Mouse (Mus musculus) hindbrain, postnatal 0 days (tissue): ENCODE results near the gene Rrh. TPM values are rescaled to one million over a fixed set of nuclear protein-coding genes. Genes with fewer than 3 reads are reported as not detected.
"Not testable (repeated sequence)": the region's sequence is repeated elsewhere in the genome, so short reads cannot be mapped to it uniquely, and the experiment has no call there.

Source experiments
- ATAC-seq: fragments of 200-750 bp; cut with Nextera tagmentation; 2 replicates; pipeline ENCODE4 v1.8.0; 2017; ENCODE audit warnings: mild to moderate bottlenecking, moderate TSS enrichment, moderate library complexity
- DNase-seq: peaks from one replicate; pipeline ENCODE4 v3.0.0-alpha.2; 2015; ENCODE audit warnings: low spot score
- H3K27ac ChIP-seq: fragments of 300-500 bp; sonication (generic); 2 replicates; pipeline ENCODE4 v1.5.1; 2014; ENCODE audit warnings: mild to moderate bottlenecking
- H3K27me3 ChIP-seq: fragments of 300-500 bp; sonication (generic); 2 replicates; pipeline ENCODE4 v1.6.1; 2014; ENCODE audit warnings: low read length, mixed read lengths; ENCODE audit not compliant: insufficient read depth
- H3K36me3 ChIP-seq: fragments of 300-500 bp; sonication (generic); 2 replicates; pipeline ENCODE4 v1.6.1; 2014; ENCODE audit warnings: low read length, mixed read lengths; ENCODE audit not compliant: insufficient read depth
- H3K4me1 ChIP-seq: fragments of 300-500 bp; sonication (generic); 2 replicates; pipeline ENCODE4 v1.6.1; 2014; ENCODE audit warnings: antibody characterized with exemption, low read length, mixed read lengths; ENCODE audit not compliant: insufficient read depth
- H3K4me2 ChIP-seq: fragments of 300-500 bp; sonication (generic); 2 replicates; pipeline ENCODE4 v1.6.1; 2014; ENCODE audit warnings: low read depth, mild to moderate bottlenecking, low read length, moderate library complexity, mixed read lengths
- H3K4me3 ChIP-seq: fragments of 300-500 bp; sonication (generic); 2 replicates; pipeline ENCODE4 v1.5.1; 2014; ENCODE audit warnings: low read length
- H3K9ac ChIP-seq: fragments of 300-500 bp; sonication (generic); replicated peaks from 2 replicates; pipeline ENCODE4 v1.6.1; 2014; ENCODE audit warnings: mild to moderate bottlenecking, low read length, moderate library complexity, mixed read lengths
- H3K9me3 ChIP-seq: fragments of 300-500 bp; sonication (generic); 2 replicates; pipeline ENCODE4 v1.6.1; 2016; ENCODE audit warnings: low read length, mixed read lengths
- CTCF ChIP-seq: IDR thresholded peaks from 2 replicates; pipeline ENCODE4 v1.5.1; 2016; ENCODE audit warnings: antibody characterized with exemption, control low read depth, low read depth
- WGBS: fragments of 180-500 bp; shearing (Covaris S2); extraction: QIAGEN DNeasy Blood & Tissue Kit; methylation state at CpG from one replicate; pipeline ENCODE4 v1.1.7; 2014; 5-methylcytosine and 5-hydroxymethylcytosine counted together
- polyA plus RNA-seq: library from polyadenylated mRNA; unstranded; fragments of >200 nt; fragmentation: Nextera tagmentation; extraction: Ambion mirVana; gene quantifications from 2 replicates; pipeline ENCODE4 v1.2.1, GENCODE M21; 2015
- total RNA-seq: library from RNA; depleted of rRNA; stranded (reverse); fragments of >200 nt; gene quantifications from 2 replicates; pipeline ENCODE4 v1.2.3, GENCODE M21; 2014

Rrh gene
- total and polyA plus RNA-seq, 2 experiments from 2014 or later, result 0.41 to 0.52 TPM

DNA sequence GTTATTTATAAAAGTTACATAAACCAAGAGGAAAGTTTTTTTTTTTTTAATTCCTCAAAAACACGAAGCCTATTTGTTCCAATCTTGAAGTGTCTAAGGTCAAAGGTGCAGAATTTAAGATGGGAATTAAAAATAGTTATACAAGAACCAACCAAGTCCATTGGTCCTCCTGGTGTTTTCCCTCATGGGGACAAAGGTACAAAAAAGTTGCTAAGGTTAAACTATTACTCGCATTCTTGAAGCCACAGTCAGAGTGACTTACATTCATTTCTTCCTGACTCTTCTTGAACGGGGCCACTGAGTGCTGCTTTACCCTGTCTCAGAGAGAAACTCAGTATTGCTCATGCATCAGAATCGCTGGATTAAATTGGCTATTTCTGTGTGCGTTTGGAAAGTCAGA is 25.0 kb downstream of the Rrh start:
- no peaks in the 10 kb centered on the region for H3K9me3 ChIP-seq
- no peak overlapping the region for H3K27ac ChIP-seq
- H3K27me3 ChIP-seq, result no peaks in the 10 kb centered on the region
- H3K36me3 ChIP-seq, result no peaks in the 10 kb centered on the region
- no peak for TF ChIP-seq CTCF
- ATAC-seq, result no peak
- DNase-seq, result no peak
- WGBS, result 83% methylated on average over 5 of the region's 5 CpGs
- H3K4me3 ChIP-seq, result no peak overlapping the region
- H3K9ac ChIP-seq, result no peak overlapping the region
- H3K4me1 ChIP-seq, result no peaks in the 10 kb centered on the region
- no peak overlapping the region for H3K4me2 ChIP-seq

DNA sequence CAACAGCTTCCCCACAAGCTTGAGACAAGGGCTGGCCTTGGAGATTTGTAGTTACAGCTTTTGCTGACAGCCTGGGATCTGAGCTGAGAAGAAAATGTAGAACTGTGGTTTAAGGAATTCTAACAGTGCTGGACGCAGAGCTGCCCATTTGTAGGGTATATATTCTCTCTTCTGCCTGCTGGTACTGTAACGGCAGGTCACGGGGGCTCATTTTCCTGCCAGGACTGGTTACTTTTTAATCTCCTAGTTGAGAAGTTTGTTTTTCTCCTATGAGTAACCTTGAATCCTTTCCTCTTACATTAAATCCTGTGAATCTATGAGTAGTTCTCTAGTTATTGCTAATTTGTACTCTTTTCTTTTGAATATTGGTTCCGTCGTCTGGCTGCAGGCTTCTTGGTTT is 28.6 kb downstream of the Rrh start:
- H3K9me3 ChIP-seq, result no peaks in the 10 kb centered on the region
- no peak for TF ChIP-seq CTCF
- no peaks in the 10 kb centered on the region for H3K36me3 ChIP-seq
- H3K27ac ChIP-seq, result no peak overlapping the region
- no peak overlapping the region for H3K9ac ChIP-seq
- H3K27me3 ChIP-seq, result no peaks in the 10 kb centered on the region
- no peak overlapping the region for H3K4me3 ChIP-seq
- H3K4me2 ChIP-seq, result no peak overlapping the region
- ATAC-seq, result no peak
- H3K4me1 ChIP-seq, result no peaks in the 10 kb centered on the region
- WGBS, result 88% methylated on average over 5 of the region's 5 CpGs
- DNase-seq, result no peak

DNA sequence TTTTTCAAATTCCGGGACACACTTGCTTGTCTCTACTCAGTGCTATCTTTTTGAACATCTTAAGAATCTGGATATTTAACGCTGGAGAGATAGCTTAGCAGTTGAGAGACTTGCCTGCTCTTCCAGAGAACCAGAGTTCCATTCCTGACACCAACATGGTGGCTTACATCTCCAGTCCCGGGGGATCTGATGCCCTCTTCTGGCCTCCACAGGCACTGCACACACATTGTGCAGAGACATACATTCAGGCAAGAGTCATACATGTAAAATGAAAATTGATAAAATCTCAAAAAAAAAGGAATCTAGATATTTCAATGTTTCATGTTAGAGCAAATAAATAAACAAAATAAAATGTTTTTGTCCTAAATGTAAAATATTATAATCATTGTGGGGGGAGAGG is 39.6 kb downstream of the Rrh start:
- Histone ChIP-seq H3K27me3 (no peaks in the 10 kb centered on the region), H3K36me3 (no peaks in the 10 kb centered on the region), H3K27ac (no peak overlapping the region), H3K4me2 (no peak overlapping the region), H3K4me3 (no peak overlapping the region), H3K9ac (no peak overlapping the region), H3K4me1 (no peaks in the 10 kb centered on the region), H3K9me3 (no peaks in the 10 kb centered on the region)
- WGBS, result 94% methylated on average over 3 of the region's 3 CpGs
- no peak for DNase-seq
- no peak for ATAC-seq
- TF ChIP-seq CTCF, result 0 out of 2 replicates have a peak, but pooled peaks have one; percentile 13

DNA sequence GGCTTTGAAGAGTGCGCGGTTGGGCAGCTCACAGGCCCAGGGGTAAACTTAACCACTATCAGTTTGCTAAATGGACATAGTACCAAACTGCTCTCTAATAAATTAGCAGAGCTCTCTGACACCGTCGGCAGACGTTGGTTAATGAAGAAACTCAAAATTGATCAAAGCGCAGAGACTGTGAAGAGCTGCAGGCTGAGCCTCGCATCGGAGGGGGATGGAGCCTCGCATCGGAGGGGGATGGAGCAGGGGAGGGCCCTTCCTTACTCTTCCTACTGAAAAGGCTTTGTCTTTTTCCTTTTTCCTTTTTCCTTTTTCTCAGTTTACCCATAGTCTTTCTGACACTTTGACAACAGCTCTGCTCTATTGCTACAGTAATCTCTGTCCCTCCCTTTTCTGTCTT is 41.0 kb downstream of the Rrh start:
- no peak overlapping the region for H3K4me3 ChIP-seq
- H3K4me1 ChIP-seq, result no peaks in the 10 kb centered on the region
- 44% methylated on average over 10 of the region's 10 CpGs for WGBS
- DNase-seq (no peak), ATAC-seq (0 out of 2 replicates have a peak, but pooled peaks have one; percentile 27)
- no peaks in the 10 kb centered on the region for H3K9me3 ChIP-seq
- no peak overlapping the region for H3K27ac ChIP-seq
- H3K36me3 ChIP-seq, result no peaks in the 10 kb centered on the region
- TF ChIP-seq CTCF, result no peak
- H3K27me3 ChIP-seq, result no peaks in the 10 kb centered on the region
- H3K9ac ChIP-seq, result no peak overlapping the region
- H3K4me2 ChIP-seq, result no peak overlapping the region

GRCm38 (mm10) chr3:129771210-129771609 is 51.2 kb downstream of the Rrh start:
- TF ChIP-seq CTCF, result no peak
- WGBS, result 88% methylated on average over 6 of the region's 6 CpGs
- no peaks in the 10 kb centered on the region for H3K9me3 ChIP-seq
- no peak overlapping the region for H3K4me3 ChIP-seq
- no peak overlapping the region for H3K4me2 ChIP-seq
- DNase-seq, result no peak
- H3K4me1 ChIP-seq, result no peaks in the 10 kb centered on the region
- H3K27me3 ChIP-seq, result no peaks in the 10 kb centered on the region
- H3K27ac ChIP-seq, result no peak overlapping the region
- no peak overlapping the region for H3K9ac ChIP-seq
- no peaks in the 10 kb centered on the region for H3K36me3 ChIP-seq
- no peak for ATAC-seq

GRCm38 (mm10) chr3:129766971-129767794 is 55.2 kb downstream of the Rrh start:
- no peaks in the 10 kb centered on the region for H3K27me3 ChIP-seq
- 85% methylated on average over 10 of the region's 10 CpGs for WGBS
- H3K4me2 ChIP-seq, result no peak overlapping the region
- no peaks in the 10 kb centered on the region for H3K9me3 ChIP-seq
- no peak overlapping the region for H3K27ac ChIP-seq
- no peaks in the 10 kb centered on the region for H3K4me1 ChIP-seq
- DNase-seq (no peak), ATAC-seq (no peak)
- no peaks in the 10 kb centered on the region for H3K36me3 ChIP-seq
- no peak for TF ChIP-seq CTCF
- H3K9ac ChIP-seq, result no peak overlapping the region
- no peak overlapping the region for H3K4me3 ChIP-seq

DNA sequence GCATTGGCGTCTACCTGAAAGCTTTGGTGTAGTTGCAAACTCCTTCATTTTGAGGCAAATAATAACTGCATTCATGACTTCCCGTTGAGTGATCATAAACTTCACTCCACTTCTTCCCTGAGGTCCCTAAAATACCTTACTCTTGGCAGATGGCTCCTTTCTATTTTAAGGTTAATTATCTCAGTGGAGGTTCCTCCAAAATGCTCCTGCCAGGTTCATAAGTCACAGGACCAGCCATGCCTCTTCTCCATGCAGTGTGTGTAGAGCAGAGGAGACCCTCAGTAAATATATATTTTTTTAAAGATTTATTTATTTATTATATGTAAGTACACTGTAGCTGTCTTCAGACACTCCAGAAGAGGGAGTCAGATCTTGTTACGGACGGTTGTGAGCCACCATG is 56.3 kb downstream of the Rrh start:
- WGBS, result 78% methylated on average over 4 of the region's 4 CpGs

GRCm38 (mm10) chr3:129757599-129757998 is 64.8 kb downstream of the Rrh start:
- not testable (repeated sequence) for DNase-seq, H3K4me3 ChIP-seq, H3K27ac ChIP-seq, H3K27me3 ChIP-seq, H3K9ac ChIP-seq, H3K4me1 ChIP-seq, H3K9me3 ChIP-seq, H3K36me3 ChIP-seq, ATAC-seq, H3K4me2 ChIP-seq
- 79% methylated on average over 1 of the region's 1 CpGs for WGBS

More for the DNA sequence above, 56.3 kb downstream of the Rrh start:
- H3K4me1 ChIP-seq, result no peaks in the 10 kb centered on the region
- H3K9ac ChIP-seq, result no peak overlapping the region
- no peaks in the 10 kb centered on the region for H3K36me3 ChIP-seq
- H3K4me3 ChIP-seq, result no peak overlapping the region
- TF ChIP-seq CTCF, result no peak
- DNase-seq (no peak), ATAC-seq (no peak)
- H3K4me2 ChIP-seq, result no peak overlapping the region
- no peak overlapping the region for H3K27ac ChIP-seq
- H3K27me3 ChIP-seq, result no peaks in the 10 kb centered on the region
- H3K9me3 ChIP-seq, result no peaks in the 10 kb centered on the region
